Mouse (Mus musculus): ENCODE results near the gene Fam169a.
"Not testable (repeated sequence)": the region's sequence is repeated elsewhere in the genome, so short reads cannot be mapped to it uniquely, and the experiment has no call there.

GRCm38 (mm10) chr13:97107721-97108120 is 40.6 kb downstream of the Fam169a start:
- TF ChIP-seq POLR2A (IDR thresholded peaks at IDR 0.05; ENCODE audit: borderline replicate concordance, insufficient read depth, low read length); CTCF (IDR thresholded peaks at IDR 0.05; ENCODE audit: borderline replicate concordance, insufficient read depth, low read depth, low read length): not testable (repeated sequence)

All from cerebellum, adult 2 months (tissue).